Mouse (Mus musculus) liver, embryonic 15.5 days (tissue): ENCODE data around the gene Cyth1. TPM values are rescaled to one million over a fixed set of nuclear protein-coding genes. Genes with fewer than 3 reads are reported as not detected.
A peak's percentile ranks its signal among the peaks of the same experiment; 100 is the strongest.

ENCODE experiments used
- ATAC-seq: fragments of 200-750 bp; cut with Nextera tagmentation; 2 replicates; pipeline ENCODE4 v1.8.0; 2017; ENCODE audit warnings: moderate number of reproducible peaks, mild to moderate bottlenecking, moderate library complexity; ENCODE audit not compliant: insufficient read depth
- H3K27ac ChIP-seq: fragments of 300-500 bp; sonication (generic); replicated peaks from 2 replicates; pipeline ENCODE4 v1.5.1; 2015; ENCODE audit warnings: mild to moderate bottlenecking, inconsistent platforms
- H3K27me3 ChIP-seq: fragments of 300-500 bp; sonication (generic); 2 replicates; pipeline ENCODE4 v1.6.1; 2015; ENCODE audit warnings: mild to moderate bottlenecking, inconsistent platforms
- H3K36me3 ChIP-seq: fragments of 300-500 bp; sonication (generic); replicated peaks from 2 replicates; pipeline ENCODE4 v1.6.1; 2015; ENCODE audit warnings: moderate library complexity, mild to moderate bottlenecking, inconsistent platforms
- H3K4me1 ChIP-seq: fragments of 300-500 bp; sonication (generic); replicated peaks from 2 replicates; pipeline ENCODE4 v1.6.1; 2015; ENCODE audit warnings: inconsistent platforms
- H3K4me2 ChIP-seq: fragments of 300-500 bp; sonication (generic); 2 replicates; pipeline ENCODE4 v1.6.1; 2015; ENCODE audit warnings: moderate library complexity, mild to moderate bottlenecking, inconsistent platforms
- H3K4me3 ChIP-seq: fragments of 300-500 bp; sonication (generic); replicated peaks from 2 replicates; pipeline ENCODE4 v1.5.1; 2015; ENCODE audit warnings: mild to moderate bottlenecking, inconsistent platforms
- H3K9ac ChIP-seq: fragments of 300-500 bp; sonication (generic); 2 replicates; pipeline ENCODE4 v1.6.1; 2015; ENCODE audit warnings: moderate library complexity, mild to moderate bottlenecking, inconsistent platforms
- H3K9me3 ChIP-seq: fragments of 300-500 bp; sonication (generic); replicated peaks from 2 replicates; pipeline ENCODE4 v1.6.1; 2016; ENCODE audit warnings: inconsistent platforms
- WGBS: fragments of 180-500 bp; shearing (Covaris S2); methylation state at CpG from one replicate; pipeline ENCODE4 v1.1.7; 2015; ENCODE audit warnings: mixed read lengths; ENCODE audit not compliant: insufficient replicate concordance; 5-methylcytosine and 5-hydroxymethylcytosine counted together
- polyA plus RNA-seq: library from polyadenylated mRNA; unstranded; fragments of >200 nt; fragmentation: Nextera tagmentation; extraction: Ambion mirVana; gene quantifications from 2 replicates; pipeline ENCODE4 v1.2.1, GENCODE M21; 2015

The Cyth1 gene
- polyA plus RNA-seq, 1 experiment from 2014 or later: 3.9 TPM

- Histone ChIP-seq H3K27ac (no peak overlapping the region), H3K4me1 (peaks cover 9% of the 10 kb centered on the region), H3K4me3 (no peak overlapping the region), H3K4me2 (no peak overlapping the region), H3K27me3 (no peaks in the 10 kb centered on the region), H3K9me3 (no peaks in the 10 kb centered on the region), H3K9ac (no peak overlapping the region), H3K36me3 (no peaks in the 10 kb centered on the region)
- WGBS: 46% methylated on average over 6 of the region's 6 CpGs
- ATAC-seq: no peak
Measured at GRCm38 (mm10) chr11:118222351-118222885, 26.0 kb downstream of the Cyth1 start.

GRCm38 (mm10) chr11:118220561-118221262 is 27.7 kb downstream of the Cyth1 start:
- H3K4me3 ChIP-seq: no peak overlapping the region
- H3K27ac ChIP-seq: no peak overlapping the region
- H3K4me2 ChIP-seq: no peak overlapping the region
- ATAC-seq: no peak
- H3K9ac ChIP-seq: no peak overlapping the region
- no peaks in the 10 kb centered on the region for H3K36me3 ChIP-seq
- peaks cover 7% of the 10 kb centered on the region; the same call in 1 of the 2 replicates for H3K4me1 ChIP-seq
- no peaks in the 10 kb centered on the region for H3K27me3 ChIP-seq
- 19% methylated on average over 7 of the region's 7 CpGs for WGBS
- no peaks in the 10 kb centered on the region for H3K9me3 ChIP-seq

GRCm38 (mm10) chr11:118219066-118219465 is 29.3 kb downstream of the Cyth1 start:
- WGBS: 86% methylated on average over 4 of the region's 4 CpGs

GRCm38 (mm10) chr11:118216468-118216867 is 31.9 kb downstream of the Cyth1 start:
- Histone ChIP-seq H3K9me3 (no peaks in the 10 kb centered on the region), H3K4me2 (no peak overlapping the region), H3K4me3 (no peak overlapping the region), H3K4me1 (peaks cover 22% of the 10 kb centered on the region), H3K9ac (no peak overlapping the region), H3K36me3 (no peaks in the 10 kb centered on the region), H3K27me3 (no peaks in the 10 kb centered on the region), H3K27ac (no peak overlapping the region)
- ATAC-seq: no peak
- 58% methylated on average over 6 of the region's 6 CpGs for WGBS

More at GRCm38 (mm10) chr11:118219066-118219465, 29.3 kb downstream of the Cyth1 start:
- no peaks in the 10 kb centered on the region for H3K9me3 ChIP-seq
- no peak overlapping the region for H3K4me2 ChIP-seq
- no peak overlapping the region for H3K4me3 ChIP-seq
- H3K27ac ChIP-seq: no peak overlapping the region
- no peak for ATAC-seq
- no peaks in the 10 kb centered on the region for H3K36me3 ChIP-seq
- no peak overlapping the region for H3K9ac ChIP-seq
- H3K27me3 ChIP-seq: no peaks in the 10 kb centered on the region
- H3K4me1 ChIP-seq: peaks cover 7% of the 10 kb centered on the region; the same call in 1 of the 2 replicates

GRCm38 (mm10) chr11:118215928-118216458 is 32.4 kb downstream of the Cyth1 start:
- Histone ChIP-seq H3K27ac (no peak overlapping the region), H3K4me1 (peaks cover 26% of the 10 kb centered on the region), H3K4me2 (no peak overlapping the region), H3K36me3 (no peaks in the 10 kb centered on the region), H3K9ac (no peak overlapping the region), H3K4me3 (no peak overlapping the region), H3K27me3 (no peaks in the 10 kb centered on the region), H3K9me3 (no peaks in the 10 kb centered on the region)
- ATAC-seq: no peak
- WGBS: 47% methylated on average over 5 of the region's 5 CpGs

- Histone ChIP-seq H3K4me2 (peak overlapping the region; percentile 25; the same call in 1 of the 2 replicates), H3K9me3 (no peaks in the 10 kb centered on the region), H3K4me3 (no peak overlapping the region), H3K27me3 (no peaks in the 10 kb centered on the region), H3K4me1 (peaks cover 55% of the 10 kb centered on the region), H3K9ac (no peak overlapping the region), H3K27ac (peak overlapping the region; percentile 65), H3K36me3 (no peaks in the 10 kb centered on the region)
- ATAC-seq: no peak
- WGBS: 32% methylated on average over 7 of the region's 7 CpGs
Measured at GRCm38 (mm10) chr11:118212636-118213112, 35.7 kb downstream of the Cyth1 start.

- H3K9ac ChIP-seq: no peak overlapping the region
- H3K4me2 ChIP-seq: peak overlapping the region; percentile 25
- H3K36me3 ChIP-seq: no peaks in the 10 kb centered on the region
- peak overlapping the region; percentile 65 for H3K27ac ChIP-seq
- WGBS: 25% methylated on average over 10 of the region's 10 CpGs
- H3K9me3 ChIP-seq: no peaks in the 10 kb centered on the region
- H3K4me3 ChIP-seq: no peak overlapping the region
- H3K27me3 ChIP-seq: no peaks in the 10 kb centered on the region
- H3K4me1 ChIP-seq: peaks cover 60% of the 10 kb centered on the region
- ATAC-seq: peak; percentile 45; the same call in 1 of the 2 replicates
Measured at GRCm38 (mm10) chr11:118211749-118212635, 36.4 kb downstream of the Cyth1 start.

- H3K27me3 ChIP-seq: no peaks in the 10 kb centered on the region
- peak overlapping the region; percentile 65 for H3K27ac ChIP-seq
- no peak overlapping the region for H3K4me3 ChIP-seq
- H3K9ac ChIP-seq: no peak overlapping the region
- H3K4me2 ChIP-seq: 0 out of 2 replicates have a peak overlapping the region, but pooled peaks have one; percentile 23
- no peaks in the 10 kb centered on the region for H3K36me3 ChIP-seq
- no peak for ATAC-seq
- no peaks in the 10 kb centered on the region for H3K9me3 ChIP-seq
- H3K4me1 ChIP-seq: peaks cover 54% of the 10 kb centered on the region
- 52% methylated on average over 5 of the region's 5 CpGs for WGBS
Measured at GRCm38 (mm10) chr11:118210962-118211361, 37.4 kb downstream of the Cyth1 start.

GRCm38 (mm10) chr11:118210116-118210515 is 38.3 kb downstream of the Cyth1 start:
- H3K4me1 ChIP-seq: peaks cover 53% of the 10 kb centered on the region
- H3K9me3 ChIP-seq: no peaks in the 10 kb centered on the region
- H3K36me3 ChIP-seq: no peaks in the 10 kb centered on the region
- H3K27me3 ChIP-seq: no peaks in the 10 kb centered on the region
- H3K4me3 ChIP-seq: no peak overlapping the region
- no peak overlapping the region for H3K4me2 ChIP-seq
- WGBS: 66% methylated on average over 4 of the region's 4 CpGs
- H3K9ac ChIP-seq: no peak overlapping the region
- no peak overlapping the region for H3K27ac ChIP-seq
- no peak for ATAC-seq

GRCm38 (mm10) chr11:118209376-118209775 is 39.0 kb downstream of the Cyth1 start:
- no peak overlapping the region for H3K4me2 ChIP-seq
- no peak overlapping the region for H3K9ac ChIP-seq
- no peak for ATAC-seq
- no peaks in the 10 kb centered on the region for H3K9me3 ChIP-seq
- WGBS: 55% methylated on average over 3 of the region's 3 CpGs
- no peak overlapping the region for H3K27ac ChIP-seq
- H3K4me3 ChIP-seq: no peak overlapping the region
- no peaks in the 10 kb centered on the region for H3K27me3 ChIP-seq
- peaks cover 53% of the 10 kb centered on the region for H3K4me1 ChIP-seq
- H3K36me3 ChIP-seq: no peaks in the 10 kb centered on the region
